Mouse (Mus musculus): ENCODE measurements around the gene Gm49388.
"Not testable (repeated sequence)": the region's sequence is repeated elsewhere in the genome, so short reads cannot be mapped to it uniquely, and the experiment has no call there.

The Gm49388 gene

DNA sequence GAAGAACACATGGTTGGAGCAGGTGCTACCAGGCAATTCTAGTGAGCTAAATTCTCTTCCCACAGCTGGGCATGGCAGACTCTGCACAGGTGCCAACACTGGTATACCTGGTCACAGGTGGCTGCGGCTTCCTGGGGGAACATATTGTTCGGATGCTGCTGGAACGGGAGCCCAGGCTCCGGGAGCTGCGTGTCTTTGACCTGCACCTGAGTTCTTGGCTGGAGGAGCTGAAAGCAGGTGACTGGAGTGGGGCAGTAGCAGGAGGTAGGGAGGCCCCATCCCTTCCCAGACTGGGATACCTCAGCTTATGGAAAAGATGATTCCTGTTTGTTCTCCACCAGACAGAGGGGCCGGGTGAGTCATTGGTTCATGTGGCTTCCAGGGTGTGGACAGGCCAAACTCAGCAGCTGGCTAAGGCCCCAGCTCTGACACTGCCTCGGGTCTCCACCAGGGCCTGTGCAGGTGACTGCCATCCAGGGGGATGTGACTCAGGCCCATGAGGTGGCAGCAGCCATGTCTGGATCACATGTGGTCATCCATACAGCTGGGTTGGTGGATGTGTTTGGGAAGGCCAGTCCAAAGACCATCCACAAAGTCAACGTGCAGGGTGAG lies 15.7 kb downstream of the Gm49388 start:
- no peak for DNase-seq (ENCODE audit: low read depth, low spot score)

DNA sequence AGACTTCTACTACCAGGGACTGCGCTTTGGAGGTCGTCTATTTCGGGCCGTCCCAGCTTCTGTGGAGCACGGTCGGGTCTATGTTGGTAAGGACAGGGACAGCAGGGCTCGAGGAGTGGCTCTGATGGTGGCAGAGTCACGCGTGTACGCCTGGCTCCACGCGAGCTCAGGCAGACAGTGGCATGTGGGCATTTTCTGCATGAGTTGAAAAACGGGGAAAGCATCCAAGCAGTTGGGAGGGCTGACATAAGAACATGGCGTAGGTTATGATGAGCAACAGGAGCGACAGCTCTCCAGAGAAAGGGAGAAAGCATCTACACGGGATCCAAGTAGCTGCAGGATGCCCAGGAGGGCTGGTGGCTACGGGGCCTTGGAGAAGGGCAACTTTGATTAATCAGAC lies 16.9 kb downstream of the Gm49388 start:
- no peak for DNase-seq (ENCODE audit: low read depth, low spot score)

DNA sequence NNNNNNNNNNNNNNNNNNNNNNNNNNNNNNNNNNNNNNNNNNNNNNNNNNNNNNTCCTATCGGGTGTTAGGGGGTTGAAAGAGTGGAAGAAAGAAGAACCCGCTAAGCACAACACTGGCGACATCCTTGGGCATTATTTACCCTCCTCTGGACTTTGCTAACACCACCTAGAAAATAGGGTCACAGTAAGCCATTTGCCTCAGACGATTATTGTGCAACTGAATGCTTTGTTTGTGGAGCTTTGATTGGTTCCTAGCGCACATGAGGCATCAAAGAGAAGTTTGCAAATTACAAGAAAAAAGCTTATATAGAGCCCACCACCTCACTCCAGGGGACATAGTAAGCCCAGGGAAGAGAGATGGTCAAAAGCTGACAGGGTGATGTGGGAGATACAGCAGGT lies 23.4 kb downstream of the Gm49388 start:
- no peak for DNase-seq (ENCODE audit: low read depth, low spot score)

DNA sequence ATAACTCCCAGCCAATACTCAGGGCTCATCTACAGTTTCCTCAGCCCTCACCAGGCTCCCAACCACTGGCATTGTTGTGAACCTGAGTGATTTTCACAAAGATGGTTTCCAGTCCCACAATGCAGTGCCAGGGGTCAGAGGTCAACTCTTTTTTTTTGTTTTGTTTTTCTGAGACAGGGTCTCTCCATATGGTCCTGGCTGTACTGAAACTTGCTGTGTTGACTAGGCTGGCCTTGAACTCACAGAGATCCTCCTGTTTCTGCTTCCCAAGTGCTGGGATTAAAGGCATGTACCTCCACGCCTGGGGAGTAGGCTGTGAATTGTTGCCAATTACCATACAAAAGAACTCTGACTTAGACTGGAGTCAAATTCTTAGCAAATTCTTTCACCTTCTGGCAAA lies 24.4 kb downstream of the Gm49388 start:
- DNase-seq (ENCODE audit: low read depth, low spot score) = no peak

DNA sequence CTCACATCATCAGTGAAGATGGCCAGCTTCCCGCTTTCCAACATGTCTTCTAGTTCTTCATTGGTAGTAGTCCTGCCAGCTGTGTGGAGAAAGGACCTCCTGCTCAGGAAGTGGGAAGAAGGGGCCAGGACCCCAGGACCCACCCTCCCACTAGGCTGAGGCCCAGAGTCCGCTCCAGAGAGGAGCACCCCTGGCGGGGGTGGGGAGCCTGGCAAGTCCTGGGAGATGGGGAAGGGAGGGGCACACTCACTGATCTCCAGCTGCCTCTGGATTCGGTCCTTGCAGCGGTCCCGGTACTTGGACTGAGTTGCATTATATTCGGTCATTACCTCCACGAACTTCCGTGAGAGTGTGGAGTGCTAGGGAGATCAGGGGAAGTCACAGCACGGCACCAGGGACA lies 25.2 kb downstream of the Gm49388 start:
- no peak for DNase-seq (ENCODE audit: low read depth, low spot score)

DNA sequence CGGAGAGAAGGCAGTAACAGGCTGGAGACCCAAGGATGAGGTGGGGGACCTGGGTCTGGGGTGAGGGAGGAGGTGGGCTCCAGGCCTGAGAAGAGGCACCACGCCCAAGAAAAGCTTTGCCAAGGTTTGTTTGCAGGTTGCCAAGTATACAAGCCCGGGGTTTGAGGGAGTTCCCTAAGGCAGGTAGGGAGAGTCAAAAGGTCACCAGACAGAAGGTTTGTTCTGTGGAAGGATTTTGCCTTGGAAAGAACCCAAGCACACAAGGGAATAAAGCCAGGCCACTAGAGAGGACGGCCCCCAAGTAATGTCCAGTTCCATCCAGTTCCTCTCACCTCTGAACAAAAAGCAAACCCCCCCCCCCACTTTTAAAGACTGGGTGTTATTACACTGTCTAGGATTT lies 25.8 kb downstream of the Gm49388 start:
- no peak for DNase-seq (ENCODE audit: low read depth, low spot score)

DNA sequence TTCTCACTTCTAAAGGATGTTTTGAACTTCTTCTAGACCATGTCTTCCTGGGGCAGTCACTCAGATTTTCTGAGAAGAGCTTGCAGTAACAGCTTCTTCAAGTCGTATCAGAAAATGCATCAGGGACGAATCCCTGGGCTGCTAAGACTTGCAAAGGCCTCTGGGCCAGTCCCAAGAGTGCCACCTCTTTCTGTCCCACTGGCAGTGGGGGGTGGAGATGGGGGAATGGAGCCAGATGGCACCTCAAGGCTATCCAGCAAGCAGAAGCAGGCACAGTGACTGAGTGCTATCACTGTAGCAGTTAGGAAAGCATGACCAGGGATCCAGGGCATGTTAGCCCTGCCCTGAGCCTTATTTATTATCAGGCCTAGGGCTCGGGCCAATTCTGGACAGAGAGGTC lies 26.9 kb downstream of the Gm49388 start:
- DNase-seq (ENCODE audit: low read depth, low spot score) = no peak

DNA sequence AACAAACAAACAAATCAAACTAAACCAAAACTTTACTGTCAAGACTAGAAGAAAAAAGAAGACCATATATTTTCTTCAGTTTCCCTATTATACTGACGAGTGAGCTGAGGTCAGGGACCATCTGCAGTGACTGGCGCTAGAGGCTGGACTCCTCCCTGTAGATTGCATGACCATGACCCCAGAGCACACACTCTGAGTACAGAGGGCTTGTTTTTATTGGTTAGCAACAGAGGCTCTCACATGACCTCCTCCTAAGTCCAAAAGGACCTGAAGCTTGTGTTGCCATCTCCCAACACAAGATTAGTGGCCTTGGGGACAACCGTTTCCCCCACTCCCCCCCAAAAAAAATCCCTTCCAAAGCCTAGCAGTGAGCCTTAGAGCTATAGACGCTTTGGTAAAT lies 28.4 kb downstream of the Gm49388 start:
- no peak for DNase-seq (ENCODE audit: low read depth, low spot score)

DNA sequence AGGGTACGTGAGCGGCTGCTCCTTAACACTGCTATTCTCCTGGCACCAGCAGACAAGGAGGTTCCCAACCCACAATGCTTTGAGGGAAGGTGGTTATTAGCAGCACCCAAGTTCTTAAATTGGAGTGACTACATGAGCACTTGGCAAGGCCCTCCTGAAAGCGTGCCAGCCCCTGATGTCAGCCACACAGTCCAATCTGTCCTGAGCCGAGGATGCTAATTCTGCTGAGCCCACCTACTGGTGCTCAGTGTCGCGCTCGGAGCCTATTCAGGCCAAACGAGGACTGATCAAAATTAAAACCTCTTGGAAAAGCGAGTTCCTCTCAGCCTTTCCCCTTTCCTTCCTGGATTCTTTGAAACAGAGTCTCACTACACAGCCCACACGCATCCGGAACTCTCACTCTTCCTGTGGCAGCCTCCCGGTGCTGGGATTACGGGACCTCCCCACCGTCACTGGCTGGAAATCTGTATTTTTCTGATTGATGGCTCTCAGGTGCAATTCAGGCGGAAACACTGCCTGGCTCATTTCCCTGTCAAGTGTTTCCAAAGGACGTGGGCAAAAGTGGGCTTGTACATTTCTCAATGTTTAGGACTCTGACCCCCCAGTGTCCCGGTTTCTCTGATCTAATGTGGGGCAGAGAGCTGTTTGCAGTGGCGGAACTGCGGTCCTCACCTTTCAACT lies 29.0 kb downstream of the Gm49388 start:
- DNase-seq (ENCODE audit: low read depth, low spot score) = no peak

DNA sequence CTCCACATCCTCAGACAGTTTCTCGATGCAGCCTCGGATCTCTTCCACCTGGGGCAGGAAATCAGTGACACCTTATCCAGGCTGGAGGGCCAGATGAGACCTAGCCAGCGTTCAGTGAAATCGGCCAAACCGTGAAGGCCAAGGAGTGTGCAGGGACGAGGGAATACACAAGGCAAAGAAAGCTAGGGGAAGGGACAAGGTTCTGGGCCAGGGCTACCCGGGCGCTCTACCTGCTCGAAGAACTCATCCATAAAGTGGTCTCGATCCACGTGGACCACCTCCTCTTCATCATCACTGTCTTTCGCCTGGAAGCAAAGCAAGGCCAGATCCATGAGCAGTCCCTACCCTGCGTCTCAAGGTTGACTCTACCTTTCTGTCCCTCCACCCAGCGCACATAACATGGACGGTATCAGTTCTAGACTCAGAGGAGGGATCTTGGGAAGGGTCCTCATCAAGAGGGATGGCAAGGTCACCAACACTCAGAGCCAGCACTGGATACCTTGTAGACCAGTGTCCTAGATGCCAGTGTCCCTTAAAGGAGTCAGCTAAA lies 29.8 kb downstream of the Gm49388 start:
- DNase-seq (ENCODE audit: low read depth, low spot score) = no peak

DNA sequence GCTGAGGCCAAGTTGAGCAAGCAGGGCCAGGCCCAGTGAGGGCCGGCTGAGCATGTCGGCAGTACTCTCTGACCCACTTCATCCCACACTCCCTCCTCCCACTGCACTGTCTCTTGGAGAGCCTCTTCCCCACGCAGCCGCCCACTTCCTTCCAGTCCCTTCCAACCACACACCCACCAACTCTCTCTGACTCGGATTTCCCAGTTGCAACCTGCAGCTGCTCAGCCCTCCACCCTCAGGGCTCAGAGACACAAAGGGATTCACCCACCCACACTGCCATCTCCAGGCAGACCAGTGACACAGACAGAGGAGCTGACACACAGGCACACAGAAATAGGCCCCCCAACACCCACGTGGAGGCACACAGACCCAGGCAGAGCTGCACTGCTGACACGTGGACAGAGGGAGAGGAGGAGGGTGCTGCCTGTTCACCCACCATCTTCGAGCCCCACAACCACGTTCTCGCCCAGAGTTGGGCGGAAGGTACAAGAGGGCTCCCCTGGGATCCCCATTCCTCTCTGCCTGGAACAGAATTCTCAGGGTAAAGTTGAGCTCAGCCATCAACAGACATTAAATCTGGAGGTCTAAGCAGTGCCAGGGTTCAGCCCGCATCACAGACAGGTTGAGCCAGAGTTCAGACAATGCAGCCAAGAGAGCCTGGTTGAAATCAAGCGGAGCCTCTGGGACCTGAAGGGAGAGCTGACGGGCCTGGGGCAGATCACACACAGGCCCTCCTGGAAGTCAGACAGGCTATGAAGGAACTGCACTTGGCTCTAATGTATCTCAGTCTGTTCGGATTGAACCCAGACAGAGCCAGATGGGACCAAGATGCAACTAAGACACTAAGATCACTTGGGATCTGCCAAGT lies 30.8 kb downstream of the Gm49388 start:
- DNase-seq (ENCODE audit: low read depth, low spot score) = no peak

DNA sequence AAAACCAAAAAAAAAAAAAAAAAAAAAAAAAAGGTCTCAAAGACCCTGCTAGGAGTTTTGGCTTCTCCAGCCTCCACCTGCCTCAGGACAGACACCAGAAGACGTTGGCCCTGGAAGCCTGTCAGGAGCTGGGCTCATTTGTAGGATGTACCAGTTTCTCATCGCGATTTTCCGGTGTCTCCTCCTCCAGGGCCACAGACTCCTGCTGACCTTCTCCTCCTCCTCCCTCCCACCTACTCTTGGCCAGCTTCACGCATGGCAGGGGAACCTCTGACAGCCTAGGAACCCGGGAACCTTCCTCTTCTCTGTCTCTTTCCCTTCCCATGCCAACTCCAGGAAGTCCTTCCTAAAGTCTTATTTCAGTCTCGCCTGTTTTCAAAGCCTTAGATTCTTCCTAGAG lies 31.6 kb downstream of the Gm49388 start:
- no peak for DNase-seq (ENCODE audit: low read depth, low spot score)

DNA sequence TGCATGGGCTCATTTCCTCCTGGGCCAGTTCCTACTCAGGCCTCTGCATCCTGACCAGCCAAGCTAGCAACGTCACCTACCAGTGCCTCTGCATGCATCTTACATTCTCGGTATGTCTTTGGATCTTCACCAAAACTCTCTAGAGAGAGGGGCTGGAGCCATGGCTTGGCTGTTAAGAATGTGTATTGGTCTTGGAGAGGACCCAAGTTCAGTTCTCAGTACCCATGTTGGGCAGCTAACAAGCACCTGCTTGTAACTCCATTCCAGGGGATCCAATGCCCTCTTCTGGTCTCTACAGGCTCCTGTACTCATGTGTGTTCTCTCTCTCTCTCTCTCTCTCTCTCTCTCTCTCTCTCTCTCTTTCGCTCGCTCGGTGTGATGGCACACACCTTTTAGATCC lies 32.4 kb downstream of the Gm49388 start:
- no peak for DNase-seq (ENCODE audit: low read depth, low spot score)

DNA sequence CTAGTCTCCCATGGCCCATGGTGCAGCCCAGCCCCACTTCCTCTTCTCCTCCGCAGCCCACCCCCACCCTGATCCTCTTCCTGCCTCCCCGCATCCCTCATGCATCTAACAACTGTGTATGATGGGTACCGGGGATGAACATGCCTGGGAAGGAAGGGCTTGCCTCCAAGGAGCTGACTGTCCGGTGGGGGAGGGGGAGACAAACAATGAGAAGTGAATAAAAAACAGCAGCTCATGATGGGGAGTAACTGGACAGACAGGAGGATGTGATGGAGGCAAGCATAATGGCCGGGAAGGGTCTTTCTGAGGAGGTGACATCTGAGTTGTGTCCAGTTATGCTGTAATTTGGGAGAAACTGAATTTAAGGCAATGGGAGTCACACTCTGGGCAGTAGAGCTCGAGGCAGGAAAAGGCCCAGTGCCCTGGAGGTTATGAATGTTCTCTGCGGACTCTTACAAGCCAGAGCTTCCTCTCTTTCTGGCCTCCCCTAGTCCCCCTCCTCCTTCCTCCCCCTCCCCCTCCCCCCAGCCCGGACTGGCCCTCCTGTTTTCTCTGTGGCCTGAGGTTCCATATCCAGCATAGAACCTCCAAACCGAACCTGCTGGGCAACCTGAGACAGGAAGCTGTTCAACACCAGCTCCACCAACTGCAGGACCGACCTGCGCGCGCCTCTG lies 35.6 kb downstream of the Gm49388 start:
- DNase-seq (ENCODE audit: low read depth, low spot score) = no peak

DNA sequence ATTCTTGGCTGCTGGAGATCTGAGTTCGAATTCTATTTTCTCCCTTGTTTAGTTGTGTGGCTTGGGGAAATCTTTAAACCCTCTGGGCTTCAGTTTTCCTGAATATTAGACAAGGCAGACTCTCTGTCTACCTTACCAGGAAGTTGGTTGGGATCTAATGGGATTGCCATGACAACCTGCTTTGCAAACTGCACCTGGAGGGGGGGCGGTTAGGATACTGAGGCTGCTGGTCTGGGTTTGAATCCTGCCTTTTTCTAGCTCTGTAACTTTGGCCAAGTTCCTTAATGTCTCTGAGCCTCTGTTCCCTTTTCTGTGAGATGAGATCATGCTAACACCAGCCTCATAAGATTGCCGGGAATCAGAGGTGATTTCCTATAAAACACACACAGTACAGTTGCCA lies 37.1 kb downstream of the Gm49388 start:
- no peak for DNase-seq (ENCODE audit: low read depth, low spot score)

DNA sequence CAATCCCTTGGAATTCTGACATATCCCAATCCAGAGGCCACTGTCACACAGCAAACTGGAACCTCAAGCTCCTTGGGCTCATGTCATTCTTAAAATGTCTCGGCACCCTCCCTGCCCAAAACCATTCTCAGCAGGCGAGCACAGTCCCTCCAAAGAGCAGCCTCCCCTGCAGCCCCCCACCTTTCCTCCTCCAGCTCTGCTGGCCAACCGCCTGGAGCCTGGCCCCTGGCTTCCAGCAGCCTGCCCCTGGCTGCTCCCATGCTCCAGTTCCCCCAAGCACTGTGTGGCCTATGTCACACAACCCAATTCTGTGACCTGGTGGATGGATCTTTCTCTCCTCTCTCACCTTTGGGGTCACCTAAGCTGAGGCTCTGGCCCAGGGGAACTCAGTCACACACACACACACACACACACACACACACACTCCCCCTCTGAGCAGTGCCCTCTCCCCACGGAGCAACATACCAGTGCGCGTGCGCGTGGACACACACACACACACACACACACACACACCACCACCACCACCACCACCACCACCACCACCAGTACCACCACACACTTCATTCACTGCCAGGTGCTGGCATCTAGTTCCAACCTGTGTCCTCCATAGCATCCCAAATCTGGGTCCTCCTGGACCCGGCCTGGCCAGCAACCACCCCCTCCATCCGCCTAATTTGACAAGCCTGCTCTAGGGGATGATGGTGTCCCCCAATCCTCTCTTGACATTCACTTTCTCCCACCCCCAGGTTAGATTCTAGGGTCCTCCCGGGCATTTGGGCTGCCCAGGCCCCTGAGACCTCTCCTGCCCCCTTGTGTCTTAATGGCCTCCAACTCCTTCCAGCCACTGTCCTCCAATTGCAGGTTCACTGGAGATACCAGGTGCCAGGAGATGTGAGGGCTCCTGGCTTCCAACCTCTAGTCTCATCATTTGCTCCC lies 38.1 kb downstream of the Gm49388 start:
- DNase-seq (ENCODE audit: low read depth, low spot score) = no peak

DNA sequence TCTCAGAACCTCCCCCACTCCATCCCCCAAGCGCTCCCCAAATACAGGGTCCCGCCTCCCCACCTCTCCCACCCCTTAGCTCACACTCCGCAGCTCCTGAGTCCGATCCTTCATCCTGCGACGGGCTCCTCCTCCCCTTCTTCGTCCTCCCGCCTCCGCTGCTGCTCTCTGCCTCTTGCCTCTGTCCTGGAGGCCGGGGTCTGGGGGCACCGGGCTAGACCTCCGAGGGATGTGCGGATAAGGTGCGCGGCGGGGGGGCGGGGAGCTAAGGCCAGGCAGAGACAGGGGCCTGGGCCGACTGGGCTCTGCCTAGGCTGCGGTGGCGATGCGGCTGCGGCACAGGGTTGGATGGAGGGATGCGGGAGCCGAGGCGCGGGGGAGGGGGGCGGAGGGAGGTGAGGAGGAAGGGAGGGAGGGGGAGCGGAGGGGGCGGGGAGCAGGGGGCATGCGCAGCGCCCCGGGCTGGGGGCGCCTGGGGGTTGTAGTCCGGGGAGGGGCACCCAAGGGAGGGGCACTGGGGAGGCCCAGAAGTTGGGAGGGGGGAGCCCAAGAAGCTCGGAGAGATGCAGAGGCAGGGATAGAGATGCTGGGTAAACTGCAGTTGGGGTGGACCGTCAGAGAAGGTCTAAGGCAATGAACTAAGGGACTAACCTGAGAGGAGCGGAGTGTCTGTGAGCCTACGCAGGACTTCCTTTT lies 38.9 kb downstream of the Gm49388 start, which contains the start of the genes Stx4a and Stx1b:
TSS of gene Stx4a (plus strand) at position 119 of the 696 bp plus-strand sequence.
TSS of gene Stx1b (minus strand) at position 374 of the 696 bp plus-strand sequence.
- no peak for DNase-seq (ENCODE audit: low read depth, low spot score)

DNA sequence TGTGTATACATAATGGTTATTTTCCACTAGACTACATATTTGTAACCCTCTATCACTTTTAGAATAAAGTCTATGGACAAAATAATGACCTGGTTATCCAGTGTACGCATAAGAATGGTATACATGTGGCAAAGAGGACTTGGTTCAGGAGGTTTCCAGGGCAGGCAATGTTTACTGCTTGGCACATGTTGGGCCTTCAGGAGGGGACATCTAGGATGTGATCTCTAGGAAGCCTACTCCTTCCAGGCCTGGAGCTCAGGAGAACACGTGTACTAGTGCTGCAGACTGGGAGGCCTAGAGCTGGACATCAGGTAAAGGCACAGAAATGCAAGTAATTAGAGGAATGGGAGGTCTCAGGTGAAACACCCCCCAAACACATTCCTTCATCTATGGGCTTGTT lies 50.1 kb downstream of the Gm49388 start:
- no peak for DNase-seq (ENCODE audit: low read depth, low spot score)

DNA sequence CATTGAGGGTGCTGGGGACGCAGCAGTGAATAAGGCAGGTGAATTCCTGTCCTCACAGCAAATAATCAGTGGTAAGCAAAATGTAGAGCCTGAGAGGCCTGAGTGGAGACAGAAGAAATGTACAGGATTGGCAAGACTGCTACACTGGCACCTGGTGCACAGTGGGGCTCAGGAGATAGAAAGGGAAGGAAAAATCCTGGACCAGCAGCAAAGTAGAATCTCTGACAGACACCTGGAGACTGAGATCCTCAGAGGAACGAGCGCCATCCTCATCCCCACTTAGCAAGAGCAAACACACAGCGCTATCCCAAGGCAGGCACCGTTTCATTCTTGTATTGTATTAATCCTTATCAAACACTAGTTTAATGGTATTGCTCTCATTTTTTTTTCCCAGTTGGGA lies 52.1 kb downstream of the Gm49388 start:
- DNase-seq (ENCODE audit: low read depth, low spot score) = no peak

DNA sequence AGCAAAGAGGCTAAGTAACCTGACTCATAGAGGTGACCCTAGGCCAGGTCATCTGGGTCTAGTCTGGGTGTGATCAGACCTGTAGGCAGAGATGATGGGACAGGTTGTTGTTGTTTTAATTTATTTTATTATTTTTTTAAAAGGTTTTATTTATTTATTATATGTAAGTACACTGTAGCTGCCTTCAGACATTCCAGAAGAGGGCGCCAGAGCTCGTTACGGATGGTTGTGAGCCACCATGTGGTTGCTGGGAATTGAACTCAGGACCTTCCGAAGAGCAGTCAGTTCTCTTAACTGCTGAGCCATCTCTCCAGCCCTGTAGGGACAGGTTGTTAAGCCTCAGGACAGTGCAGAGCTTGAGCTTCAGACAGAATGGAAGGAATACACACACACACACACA lies 52.5 kb downstream of the Gm49388 start:
- DNase-seq (ENCODE audit: low read depth, low spot score) = not testable (repeated sequence)

All from retina, adult 2 months (tissue).